Mouse (Mus musculus): Measurements from ENCODE around the gene Gm14548.
A peak's percentile ranks its signal among the peaks of the same experiment; 100 is the strongest.
"Not testable (repeated sequence)": the region's sequence is repeated elsewhere in the genome, so short reads cannot be mapped to it uniquely, and the experiment has no call there.

Gm14548 gene

DNA sequence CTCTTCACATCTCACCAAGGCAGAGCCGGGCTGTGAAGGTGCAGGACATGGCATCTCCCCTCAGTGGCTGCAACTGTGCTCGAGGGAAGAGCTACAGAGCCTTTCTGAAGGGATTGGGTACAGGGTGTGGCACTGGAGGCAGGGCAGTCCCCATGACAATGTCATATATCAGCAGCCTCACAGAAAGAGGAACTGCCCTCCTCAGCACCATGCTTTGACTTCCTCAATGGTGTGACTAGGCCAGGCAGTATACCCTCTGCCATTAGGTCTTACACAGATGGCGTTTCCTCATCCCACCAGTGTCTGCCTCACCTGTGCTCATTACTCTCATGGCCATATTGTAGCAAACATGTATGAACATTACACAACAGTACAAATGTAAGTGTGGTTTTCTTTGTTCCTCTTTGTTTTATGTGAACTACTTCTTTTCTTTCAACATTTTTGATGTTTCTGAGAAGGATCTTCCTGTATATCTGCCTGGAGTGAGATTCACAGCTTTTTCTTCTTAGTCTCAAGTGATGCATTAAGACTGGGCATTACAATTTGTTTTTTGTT lies at the start of gene Gm14548:
TSS of gene Gm14548 (minus strand) at position 85 of the 555 bp plus-strand sequence.
- peak; percentile 5 for DNase-seq

- no peak for DNase-seq
Measured at GRCm38 (mm10) chr7:3946117-3946516, 48.2 kb upstream of the Gm14548 start.

DNA sequence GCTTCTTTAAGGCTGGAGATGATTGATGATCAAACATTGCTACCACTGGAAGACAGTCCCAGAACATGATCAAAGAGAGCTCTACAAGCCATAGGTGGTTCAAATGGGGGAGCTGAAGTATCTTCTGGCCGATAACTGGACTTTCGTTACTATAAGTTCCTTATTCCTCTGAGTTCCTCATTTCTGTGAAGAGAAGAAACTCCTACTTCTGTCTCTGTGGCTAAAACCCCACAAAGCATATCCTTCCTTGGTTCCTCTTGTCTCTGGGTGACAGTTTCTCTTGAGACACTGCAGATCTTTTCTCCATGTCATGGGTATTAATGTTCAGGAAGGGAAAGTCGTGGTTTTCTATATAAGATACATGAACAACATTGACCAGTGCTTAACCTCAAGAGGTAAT lies 43.0 kb upstream of the Gm14548 start:
- DNase-seq: no peak

DNA sequence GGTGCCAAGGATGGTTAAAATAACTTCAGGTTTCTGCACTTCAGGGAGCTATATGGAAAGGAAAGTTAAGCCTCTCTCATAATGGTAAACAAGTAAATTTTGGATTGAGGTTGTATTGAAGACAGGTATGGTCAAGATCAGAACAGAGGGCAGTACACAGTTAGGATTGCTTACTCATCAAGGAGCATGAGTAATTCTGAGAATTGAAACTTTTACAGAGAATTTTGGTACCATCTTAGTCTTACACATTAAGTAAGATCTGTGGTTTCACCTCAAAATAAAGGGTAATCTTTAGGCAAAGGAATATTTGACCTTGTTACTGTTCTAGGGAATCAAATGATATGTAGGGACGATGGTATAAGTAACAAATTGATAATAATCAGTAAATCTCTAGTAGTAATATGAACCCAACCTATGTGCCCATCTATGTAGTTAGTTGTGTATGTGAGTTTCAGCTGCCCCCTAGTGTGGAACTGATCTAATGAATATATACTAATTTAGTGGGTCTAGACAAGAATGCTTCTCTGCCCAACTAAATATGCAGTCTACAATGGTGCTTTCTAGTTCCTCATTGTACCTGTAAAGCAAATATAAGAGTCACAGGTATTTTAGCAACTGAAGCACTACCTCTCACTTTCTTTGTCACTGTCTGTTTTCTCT lies 42.1 kb upstream of the Gm14548 start:
- DNase-seq: no peak

DNA sequence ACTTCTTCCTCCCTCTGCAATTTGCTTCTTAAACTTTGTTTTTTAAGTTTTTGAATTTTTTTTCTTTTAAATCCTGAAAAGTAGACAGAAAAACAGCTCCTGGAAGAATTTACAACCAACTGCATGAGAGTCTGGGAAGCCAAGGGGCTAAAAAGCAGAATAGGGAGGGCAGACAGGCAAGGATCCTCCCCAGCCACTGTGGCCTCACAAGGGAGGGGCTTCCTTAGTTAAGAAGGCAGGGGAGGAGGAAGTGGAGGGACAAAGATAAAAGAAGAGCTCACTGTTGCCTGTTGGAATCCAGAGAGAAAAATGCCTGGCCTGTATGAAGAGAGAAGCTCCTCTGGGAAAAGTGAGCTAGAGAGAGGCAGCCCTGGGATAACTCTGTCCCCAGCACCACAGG lies 37.6 kb upstream of the Gm14548 start:
- peak; percentile 8 for DNase-seq

DNA sequence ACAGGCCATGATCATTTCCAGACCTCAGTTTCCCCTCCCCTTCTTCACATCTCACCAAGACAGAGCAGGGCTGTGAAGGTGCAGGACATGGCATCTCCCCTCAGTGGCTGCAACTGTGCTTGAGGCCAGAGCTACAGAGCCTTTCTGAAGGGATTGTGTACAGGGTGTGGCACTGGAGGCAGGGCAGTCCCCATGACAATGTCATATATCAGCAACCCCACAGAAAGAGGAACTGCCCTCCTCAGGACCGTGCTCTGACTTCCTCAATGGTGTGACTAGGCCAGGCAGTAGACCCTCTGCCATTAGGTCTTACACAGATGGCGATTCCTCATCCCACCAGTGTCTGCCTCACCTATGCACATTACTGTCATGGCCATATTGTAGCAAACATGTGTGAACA lies 17.5 kb upstream of the Gm14548 start, which contains the start of gene Lilra6:
TSS of gene Lilra6 (minus strand) at position 117 of the 400 bp plus-strand sequence.
- not testable (repeated sequence) for DNase-seq

DNA sequence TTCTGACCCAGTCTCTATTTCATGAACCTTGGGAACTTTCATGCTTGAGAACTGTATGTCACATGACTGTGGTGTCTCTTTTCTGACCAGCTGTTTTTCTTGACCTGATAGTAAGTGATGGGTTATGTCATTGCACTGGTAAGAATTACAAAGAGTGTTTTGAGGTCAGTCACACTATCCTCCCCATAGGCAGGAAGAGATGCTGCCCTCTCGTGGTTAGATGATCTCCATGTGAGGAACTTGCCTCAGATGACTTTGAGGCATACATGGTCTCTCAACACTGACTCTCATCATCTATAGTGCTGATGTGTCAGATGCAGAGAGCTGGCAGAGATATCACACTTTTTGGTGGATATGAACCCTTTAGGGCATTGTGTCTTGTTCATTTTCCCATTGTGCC lies 5.8 kb upstream of the Gm14548 start:
- no peak for DNase-seq

DNA sequence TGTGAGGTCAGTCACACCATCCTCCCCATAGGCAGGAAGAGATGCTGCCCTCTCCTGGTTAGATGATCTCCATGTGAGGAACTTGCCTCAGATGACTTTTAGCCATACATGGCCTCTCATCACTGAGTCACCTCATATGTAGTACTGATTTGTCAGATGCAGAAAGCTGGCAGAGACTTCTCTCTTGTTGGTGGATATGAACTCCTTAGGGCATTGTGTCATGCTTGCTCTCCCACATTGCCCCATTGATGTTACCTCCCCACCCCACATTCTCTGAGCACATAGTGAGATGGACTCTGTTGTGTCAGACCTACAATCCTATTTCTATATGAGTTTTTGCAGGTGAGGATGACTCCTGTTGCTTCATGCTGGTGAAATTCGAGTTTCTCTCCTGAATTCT lies 22.9 kb downstream of the Gm14548 start:
- not testable (repeated sequence) for DNase-seq

GRCm38 (mm10) chr7:3844951-3845350 lies 53.0 kb downstream of the Gm14548 start, which contains the start of gene Pira2:
Pira2 (minus strand) TSS chr7:3845051.
- not testable (repeated sequence) for DNase-seq

DNA sequence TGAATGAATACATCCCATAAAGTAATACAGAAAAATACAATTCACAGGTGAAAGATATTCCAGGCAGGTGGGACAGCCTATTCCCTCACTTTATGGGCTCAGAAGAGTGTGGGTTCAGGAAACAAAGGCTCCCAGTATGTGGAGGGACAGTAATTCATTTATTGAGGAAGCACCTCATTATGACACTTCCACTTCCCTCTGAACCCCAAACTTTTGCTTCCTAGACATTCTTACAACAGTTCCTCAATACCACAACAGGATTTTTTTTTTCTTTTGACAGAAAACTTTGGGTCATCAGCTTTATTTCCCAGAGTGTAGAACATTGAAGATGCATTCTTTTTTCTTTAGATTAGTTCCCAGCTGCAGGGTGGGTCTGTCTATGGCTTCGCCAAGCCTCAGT lies 60.1 kb downstream of the Gm14548 start:
- not testable (repeated sequence) for DNase-seq

Measured in liver (tissue).